Mouse (Mus musculus) lung, postnatal 10 days (tissue): Measurements from ENCODE around the gene Tmem268.

Experiments
- DNase-seq: peaks from one replicate; pipeline ENCODE4 v3.0.0; 2021

Gene Tmem268

DNA sequence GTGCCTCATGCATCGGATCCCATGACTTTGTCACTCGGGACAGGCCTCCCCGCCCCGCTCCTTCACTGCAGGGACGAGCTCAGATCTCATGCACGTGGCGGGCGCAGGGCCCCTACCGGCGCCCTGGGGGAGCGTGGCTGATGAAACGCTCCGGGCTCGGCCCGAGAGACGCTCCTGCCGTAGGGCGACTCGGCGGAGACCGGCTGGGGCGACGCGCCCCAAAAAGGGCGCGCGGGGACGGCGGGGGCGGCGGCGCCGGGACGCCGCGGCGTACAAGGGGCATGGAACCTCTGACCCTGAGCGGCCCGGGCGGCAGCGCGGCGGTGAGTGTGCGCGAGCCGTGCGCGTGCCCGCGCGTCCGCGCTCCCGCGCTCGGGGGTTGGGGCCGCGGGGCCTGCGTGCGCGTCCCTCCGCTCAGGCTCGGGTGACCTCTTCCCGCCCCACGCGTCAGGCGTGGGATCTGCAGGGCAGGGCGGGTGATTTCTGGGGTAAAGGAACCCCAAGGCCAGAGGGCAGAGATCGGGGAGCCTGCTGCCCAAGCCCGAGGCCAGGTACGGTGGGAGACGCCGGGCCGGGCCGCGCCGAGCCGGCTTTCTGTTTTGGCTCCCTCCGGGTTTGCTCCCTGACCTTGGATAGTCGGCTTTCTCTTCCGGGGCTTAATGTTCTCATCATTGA, at the start of gene Tmem268:
Gene Tmem268 (plus strand): TSS at position 375 of the 675 bp plus-strand sequence.
- peak; percentile 80 for DNase-seq

DNA sequence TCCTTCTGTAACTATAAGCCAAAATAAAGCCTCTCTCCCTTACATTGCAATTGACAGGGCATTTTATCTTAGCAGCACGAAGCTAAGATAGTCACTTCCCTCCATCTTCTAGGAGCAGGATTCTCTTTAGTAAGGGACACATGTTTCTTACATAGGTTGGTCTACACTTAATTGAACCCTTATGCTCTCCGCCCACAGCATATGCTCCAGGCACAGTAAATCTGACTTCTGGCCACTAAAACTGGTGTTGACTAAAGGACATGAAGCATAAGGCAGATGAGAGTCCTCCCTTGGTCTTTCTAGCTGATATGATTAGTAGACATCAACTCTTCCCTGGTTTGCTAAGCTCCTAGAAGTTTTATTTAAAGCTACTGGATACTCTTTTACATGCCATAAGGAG, 45.7 kb upstream of the Tmem268 start:
- no peak for DNase-seq

DNA sequence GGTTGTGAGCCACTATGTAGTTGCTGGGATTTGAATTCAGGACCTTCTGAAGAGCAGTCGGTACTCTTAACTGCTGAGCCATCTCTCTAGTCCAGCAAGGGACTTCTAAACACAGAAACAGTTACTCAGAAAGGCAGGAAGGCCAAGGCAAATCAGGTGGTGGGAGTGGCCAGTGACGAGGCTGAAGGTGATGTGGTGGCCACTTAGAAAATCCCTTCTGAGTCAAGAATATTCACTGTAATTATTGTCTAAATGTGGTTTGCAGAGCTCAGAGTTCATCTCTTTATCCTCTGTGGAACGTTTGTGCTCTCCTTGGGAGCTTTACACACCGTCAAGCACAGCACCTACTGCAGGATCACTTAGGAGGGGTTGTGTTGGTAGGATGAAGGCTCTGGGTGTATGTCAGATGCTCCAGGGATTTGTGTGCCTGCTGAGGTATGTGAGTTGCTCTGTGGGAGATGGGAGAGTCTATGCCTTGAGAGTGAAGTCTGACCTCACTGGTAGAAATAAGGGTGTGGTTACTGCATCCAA, 44.1 kb upstream of the Tmem268 start:
- DNase-seq = no peak

DNA sequence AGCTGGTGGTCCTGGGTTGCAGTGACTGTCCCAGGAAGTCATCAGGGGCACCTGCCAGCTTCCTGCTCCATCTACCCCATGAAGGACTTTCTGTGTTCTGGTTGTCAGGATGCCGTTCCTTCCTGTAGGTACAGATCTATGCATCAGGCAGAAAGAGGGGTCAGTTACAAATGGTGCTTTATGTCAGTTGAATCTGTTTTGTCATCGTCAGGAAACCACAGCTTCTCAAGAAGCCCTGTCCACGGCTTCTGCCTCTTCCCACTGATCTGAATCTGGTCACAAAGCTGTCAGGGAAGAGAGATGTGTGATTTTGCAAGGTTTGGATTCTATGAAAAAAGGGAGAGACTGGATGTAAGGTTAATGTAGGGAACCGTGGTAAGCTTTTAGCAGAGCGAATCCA, 43.6 kb upstream of the Tmem268 start:
- DNase-seq = no peak

DNA sequence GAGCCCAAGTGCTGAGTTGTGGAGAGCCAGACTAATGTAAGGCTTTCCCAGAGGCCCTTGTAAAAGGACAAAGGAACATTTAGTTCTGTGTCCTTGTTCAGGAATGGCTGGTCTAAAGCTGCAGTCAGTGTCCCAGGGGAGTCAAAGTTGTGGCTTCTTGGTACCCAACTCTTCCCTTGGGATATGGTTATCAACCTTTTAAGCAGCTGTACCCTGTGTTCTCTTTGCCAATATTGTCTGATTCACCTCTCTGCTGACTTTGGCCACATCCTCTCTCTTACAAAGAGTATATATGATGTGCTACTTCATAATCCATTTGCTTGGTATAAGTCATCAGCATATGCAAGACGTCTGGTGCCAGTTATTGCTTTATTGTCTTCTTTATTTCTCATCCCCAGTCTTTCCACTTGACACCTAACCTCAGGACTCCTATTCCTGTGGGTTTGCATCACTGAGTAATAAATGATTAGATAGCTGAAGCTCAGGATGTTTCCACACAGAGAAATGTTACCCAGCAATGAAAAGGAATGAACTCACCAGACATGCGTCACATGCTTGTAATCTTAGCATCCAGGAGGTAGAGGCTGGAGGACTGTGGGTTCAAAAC, 36.7 kb upstream of the Tmem268 start:
- DNase-seq = no peak

DNA sequence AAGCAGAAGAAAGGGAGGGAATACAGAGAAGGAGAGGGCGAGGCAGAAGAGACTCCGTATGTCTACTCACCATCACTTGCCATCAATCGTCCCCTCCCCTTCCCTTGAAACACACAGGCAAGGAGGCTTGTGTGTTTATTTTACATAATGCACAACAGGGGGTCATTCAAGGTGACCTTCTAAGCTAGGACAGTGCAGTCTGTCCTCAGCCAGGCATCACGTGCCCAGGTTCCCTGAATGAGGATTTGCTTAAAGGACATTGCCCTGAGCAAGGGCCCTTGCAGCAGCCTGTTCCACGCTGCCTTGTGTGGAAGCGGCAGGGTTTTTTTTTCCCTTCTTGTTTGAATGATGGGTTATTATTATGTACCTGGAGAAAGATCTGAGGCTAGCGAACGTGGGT, 33.1 kb upstream of the Tmem268 start:
- no peak for DNase-seq

DNA sequence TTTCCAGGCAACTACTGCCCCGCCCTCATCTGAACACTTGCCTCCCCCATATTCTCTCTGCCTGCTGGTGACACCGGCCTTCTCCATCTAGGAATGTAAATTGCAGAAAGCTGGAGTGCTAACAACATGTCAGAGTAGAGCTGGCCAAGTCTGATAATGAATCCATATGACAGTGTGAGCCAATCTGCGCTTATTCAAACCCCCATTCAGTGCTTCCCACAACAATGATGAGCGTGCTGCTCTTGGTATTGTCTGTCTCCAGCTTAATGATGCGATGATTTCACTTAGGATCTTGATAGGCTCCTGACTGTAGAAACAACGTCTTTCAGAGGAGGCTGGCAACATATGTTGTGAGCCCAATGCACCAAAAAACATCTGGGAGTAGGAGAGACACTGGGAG, 29.6 kb upstream of the Tmem268 start:
- DNase-seq = no peak

DNA sequence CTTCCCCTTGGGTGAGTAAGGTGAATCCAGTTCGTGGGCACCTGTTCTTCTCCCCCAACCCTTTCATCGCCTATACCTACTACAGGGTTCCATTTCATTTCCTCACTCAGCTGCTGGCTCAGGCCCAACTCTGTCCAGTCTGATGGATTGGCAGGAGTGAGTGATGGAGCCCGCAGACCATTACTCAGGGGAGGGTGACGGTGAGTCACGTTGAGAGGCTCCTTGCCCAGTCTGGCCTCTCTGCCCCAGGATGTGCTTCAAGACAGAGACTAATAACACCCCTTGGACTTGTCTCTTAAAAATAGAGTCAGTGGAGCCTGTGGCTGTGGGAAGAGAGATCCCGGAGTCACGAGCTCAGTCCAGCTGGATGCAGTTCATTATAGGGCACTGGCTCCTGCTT, 28.2 kb upstream of the Tmem268 start:
- DNase-seq = no peak

DNA sequence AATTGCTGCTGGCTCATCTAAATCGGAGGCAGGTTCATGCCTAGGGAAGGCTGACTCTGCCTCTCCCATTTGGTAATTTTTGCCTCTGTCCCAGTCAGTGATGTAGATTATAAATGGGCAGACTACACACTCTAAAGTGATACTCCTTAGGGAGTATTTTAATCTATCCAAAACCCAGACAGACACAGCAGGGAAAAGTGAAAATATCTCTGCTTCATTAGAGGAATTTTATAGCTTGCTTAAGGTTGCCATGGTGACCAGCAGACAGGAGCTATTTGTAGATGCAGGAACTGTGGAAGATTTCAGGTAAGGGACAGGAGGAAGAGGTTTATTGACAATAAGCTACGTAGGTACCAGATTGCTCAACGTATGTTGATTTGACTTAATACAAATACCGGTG, 21.0 kb upstream of the Tmem268 start:
- no peak for DNase-seq

DNA sequence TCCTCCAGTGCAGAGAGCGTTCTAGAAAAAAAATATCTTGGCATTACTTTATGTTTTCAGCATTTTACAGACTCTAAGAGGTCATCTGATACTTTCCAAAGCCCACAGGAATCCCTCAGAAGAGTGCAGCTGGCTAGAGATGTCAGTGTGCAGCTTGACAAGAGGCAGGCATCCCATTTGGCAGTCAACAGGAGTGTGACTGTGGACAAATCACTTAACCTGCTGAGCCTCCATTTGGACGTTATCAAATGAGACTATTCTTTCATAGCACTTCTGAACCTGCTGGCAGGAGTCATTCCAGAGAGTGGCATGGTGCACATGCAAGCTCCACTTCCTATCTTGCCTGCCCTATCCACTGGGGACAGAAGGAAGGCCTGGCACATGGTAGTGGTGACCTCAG, 16.4 kb upstream of the Tmem268 start:
- no peak for DNase-seq

DNA sequence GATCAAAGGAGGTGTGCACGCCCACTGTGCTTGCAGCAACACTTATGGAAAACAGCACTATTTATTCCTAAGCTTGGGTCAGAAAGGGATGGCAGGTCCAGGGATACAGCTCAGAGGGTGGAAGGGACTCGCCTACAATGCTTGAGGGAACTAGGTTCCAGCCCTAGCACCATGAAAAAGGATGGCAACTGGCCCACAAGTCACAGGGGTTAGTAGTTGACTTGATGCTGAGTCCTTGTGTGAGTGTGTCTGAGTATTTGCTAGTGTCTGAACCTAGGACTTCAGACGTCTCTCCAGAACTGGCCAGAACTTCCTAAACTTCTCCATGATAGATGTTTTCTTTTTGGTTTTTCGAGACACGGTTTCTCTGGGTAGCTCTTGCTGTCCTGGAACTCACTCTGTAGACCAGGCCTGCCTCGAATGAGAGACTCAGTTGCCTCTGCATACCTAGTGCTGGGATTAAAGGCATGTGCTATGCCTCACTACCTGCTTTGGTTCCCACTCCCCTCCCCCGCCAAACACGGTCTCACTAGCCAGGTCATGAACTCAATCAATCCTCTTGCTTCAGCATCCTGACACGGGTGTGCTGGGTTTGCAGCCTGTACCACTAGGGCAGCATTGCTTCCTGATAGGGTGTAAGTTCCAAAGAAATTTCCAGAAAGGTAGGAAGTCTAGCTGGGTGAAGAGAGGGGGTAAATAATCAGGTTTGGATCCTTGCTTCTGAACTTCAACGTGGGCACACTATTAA, 14.7 kb upstream of the Tmem268 start:
- DNase-seq = no peak

DNA sequence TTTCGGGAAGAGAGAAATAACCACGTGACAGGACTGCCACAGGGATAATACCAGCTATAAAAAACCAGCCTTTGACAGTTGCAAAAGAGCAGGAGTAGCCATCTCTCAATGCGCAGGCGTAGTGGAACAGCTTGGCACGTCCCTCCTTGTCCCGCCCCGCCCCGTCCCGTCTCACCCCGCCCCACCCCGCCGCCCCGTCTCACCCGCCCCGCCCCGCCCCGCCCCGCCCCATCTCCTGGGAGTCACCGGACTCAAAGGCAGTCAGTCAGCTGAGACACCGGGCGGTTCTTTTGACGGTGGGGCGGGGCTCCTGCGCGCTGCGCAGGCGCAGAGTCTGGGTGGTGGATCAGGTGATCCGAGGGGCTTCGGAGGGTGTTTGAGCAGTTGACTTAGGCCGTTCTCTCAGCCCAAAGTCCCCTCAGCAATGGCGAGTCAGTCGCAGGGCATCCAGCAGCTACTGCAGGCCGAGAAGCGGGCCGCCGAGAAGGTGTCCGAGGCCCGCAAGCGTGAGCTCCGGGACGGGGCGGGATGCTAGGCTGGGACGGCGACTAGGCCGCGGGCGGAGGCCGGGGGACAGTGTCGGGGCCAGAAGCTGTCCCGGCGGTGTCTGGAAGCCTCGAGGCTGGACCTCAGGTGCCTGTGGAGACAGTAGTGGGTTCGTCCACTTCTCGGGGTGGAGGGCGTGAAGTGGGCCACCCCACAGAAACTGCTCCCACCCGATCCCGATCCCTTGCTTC, 13.9 kb upstream of the Tmem268 start, which contains the start of gene Atp6v1g1:
Gene Atp6v1g1 (plus strand): TSS at position 279 of the 737 bp plus-strand sequence.
- DNase-seq = peak; percentile 98

DNA sequence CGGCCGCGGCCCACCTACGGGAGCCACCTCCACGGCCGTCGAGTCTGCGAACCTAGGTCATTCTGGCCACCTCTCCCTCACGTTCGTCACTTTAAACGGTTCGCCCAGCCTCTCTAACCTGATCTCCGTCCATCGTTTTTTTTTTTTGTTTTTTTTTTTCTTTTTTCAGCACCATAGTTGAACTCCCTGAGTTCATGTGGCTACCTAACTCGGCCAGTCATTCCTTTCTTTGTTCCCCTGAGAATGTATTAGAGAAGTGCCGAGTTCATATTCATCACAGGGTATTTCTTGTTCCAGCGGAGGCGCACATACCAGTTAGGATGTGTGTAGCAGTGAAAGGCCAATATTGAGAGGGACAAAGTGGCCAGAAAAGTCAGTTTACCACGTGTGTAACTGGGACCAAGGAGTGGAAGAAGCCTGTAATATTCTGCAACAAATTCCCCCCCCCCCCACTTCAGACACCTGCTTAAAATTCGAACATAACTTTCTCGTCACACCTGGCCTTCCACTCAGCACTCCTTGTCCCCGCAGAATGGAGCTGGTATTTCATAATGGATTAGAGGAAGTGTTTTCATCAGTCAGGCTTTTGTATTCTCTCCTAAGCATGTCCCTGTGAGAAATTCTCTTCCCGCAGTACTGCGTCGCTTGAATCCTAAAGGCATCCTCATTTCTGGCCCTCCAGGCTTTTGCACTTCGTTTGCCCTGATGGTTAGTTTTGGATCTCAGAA, 13.2 kb upstream of the Tmem268 start:
- no peak for DNase-seq

DNA sequence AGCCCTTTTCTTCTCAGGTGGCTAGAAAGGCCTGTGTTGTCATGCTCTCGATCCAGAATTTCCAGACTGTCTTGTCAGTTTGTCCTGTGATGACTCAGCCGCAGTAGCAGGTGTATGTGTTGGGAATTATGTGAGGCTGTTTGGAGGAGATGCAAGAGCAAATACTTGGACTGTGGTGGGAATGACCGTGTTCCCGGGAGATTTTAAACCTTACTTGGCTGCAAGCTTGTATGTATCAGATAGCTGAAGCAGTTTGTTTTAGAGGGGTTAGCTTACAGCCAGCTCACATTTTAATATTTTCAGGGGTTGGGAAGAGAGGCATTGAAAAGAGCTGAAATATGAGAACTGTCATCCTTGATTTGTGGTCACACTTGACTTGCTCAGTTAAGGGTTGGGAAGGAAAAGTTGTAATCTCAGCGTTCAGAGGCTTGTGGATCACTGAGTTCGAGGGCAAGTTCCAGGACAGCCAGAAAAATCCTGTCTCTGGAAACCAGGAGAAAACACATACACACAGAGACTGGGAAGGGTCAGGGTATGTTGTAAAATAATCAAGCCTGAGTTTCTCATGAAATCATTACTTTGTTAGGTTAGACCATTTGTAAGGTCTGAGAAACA, 12.0 kb upstream of the Tmem268 start:
- DNase-seq = no peak

DNA sequence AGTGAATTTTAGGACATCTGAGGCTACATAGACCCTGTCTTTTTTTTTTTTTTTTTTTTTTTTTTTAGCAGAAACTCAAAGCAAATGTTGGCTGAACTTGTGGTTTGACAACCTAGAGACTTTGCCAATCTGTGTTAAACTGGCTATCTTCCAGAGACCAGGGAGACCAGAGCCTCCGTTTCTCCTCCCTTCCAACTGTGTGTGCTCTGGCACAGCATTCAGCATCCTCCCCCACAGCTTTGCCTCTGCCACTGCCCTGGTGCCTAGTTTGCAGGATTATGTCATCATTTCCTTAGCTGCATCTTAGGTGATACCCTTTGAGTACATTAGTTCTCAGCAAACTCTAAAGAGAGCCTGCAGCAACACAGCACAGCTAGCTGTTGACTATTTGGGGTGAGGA, 10.8 kb upstream of the Tmem268 start:
- DNase-seq = no peak

DNA sequence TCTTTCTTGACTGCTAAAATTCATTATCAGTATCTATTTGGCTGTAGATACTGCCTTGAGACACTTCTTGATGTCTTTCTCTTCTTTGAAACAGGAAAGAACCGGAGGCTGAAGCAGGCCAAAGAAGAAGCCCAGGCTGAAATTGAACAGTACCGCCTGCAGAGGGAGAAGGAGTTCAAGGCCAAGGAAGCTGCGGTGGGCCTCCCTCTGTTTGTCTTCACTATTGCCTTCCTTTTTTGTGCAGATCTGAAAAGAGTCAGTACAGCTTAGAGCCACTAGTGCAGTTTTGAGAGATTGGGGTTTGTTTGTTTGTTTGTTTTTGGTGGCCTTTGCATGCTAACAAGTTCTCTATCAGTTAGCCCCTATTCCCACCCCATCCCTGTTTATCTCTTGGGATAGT, 10.1 kb upstream of the Tmem268 start:
- no peak for DNase-seq

DNA sequence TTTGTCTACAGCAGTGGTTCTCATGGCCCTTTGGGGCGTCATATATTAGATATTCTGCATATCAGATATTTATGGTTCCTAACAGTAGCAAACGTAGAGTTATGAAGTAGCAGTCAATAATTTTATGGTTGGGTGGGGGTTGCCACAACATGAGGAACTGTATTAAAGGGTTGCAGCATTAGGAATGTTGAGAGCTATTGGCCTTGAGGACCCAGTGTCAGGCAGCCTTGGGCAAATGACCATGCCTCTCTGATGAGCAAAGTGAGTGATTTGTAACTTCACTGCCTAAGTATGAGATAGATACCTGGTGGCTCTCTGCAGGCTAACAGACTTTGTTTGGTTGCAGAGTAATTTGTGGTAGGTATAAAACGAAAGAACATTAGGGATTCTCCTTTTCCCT, 7.7 kb upstream of the Tmem268 start:
- no peak for DNase-seq

DNA sequence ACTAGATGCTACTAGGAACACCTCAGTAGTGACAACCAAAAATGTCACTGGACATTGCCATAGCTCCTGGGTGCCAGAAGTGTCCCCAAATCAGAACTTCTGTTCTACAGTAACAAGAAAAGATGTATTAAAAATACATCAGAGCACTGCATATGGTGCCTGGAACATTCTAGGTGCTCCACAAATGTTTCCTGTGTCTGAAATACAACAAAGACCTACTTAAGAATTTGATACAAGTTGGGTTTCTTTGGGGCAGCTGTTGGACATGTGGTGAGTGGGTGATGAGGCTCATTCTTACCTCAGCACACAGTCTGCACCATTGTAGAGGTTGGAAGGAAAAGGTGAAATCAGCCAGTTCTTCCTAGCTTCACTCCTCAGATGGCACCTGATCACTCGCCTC, 5.7 kb upstream of the Tmem268 start:
- no peak for DNase-seq

DNA sequence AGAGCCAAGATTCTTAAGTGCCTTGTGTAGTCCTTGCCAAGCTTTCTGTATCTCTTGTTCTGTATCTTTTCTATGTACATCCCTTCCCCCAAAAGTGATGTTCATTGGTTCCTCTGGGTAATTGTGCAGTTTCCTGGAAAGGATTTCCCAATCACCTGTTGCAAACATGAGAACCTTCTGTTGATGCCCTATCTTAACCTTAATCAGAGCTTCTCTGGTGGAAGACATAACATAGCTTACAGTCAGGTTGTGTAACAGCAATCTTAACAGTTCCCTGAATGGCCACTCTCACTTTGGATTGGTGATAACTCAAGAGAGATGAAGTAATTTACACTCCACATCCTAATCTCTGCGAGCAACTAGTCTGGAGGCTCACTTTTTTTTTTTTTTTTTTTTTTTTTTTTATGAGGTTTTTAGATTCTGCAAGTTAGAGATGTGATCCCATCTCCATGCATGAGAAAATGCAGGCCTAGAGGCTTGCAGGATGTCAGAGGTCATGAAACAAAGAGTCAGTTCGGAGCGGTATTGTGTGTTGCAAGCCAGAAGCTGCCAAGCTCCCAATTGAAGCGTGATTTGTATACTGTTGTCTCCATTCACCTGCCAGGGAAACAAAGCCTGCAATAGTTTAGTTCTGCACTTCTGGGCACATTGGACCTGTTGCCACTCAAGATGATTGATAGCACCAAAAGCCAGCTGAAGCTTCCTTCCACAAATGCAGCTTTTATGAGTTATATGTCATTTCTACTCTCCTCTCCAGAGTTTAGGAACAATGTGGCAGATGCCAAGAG, 4.6 kb upstream of the Tmem268 start:
- no peak for DNase-seq

DNA sequence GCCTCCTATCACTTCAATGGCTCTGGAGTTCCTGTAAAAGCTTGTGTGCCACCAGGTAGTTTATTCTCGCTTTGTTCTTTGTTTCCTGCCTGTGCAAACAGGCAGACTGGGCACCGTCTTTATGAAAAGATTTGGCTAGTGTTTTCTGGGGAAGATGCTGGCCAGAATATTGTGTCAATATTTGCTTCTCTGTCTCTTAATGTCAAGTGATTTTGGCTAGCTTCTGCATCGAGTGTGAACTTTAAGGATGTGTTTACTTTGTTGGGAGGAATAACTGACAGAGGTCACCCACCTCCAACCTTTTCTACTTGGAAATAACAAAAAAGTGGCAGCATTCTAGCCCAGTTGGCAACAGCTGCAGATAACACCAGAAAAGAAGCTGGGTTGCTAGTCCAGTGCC, 4.0 kb upstream of the Tmem268 start:
- no peak for DNase-seq

DNA sequence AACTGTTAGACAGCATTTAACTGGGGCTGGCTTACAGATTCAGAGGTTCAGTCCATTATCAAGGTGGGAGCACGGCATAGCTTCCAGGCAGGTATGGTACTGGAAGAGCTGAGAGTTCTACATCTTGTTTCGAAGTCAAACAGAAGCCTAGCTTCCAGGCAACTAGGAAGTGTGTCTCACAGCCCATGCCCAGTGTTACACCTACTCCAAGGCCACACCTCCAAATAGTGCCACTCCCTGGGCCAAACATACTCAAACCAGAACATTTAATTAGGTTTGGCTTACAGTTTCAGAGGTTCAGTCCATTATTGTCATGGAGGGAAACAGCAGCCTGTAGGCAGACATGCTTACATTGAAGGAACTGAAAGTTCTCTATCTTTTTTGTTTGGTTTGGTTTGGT, 3.5 kb upstream of the Tmem268 start:
- DNase-seq = no peak
